Mouse (Mus musculus): ENCODE data around the gene Cope.
A peak's percentile ranks its signal among the peaks of the same experiment; 100 is the strongest.

Gene Cope

DNA sequence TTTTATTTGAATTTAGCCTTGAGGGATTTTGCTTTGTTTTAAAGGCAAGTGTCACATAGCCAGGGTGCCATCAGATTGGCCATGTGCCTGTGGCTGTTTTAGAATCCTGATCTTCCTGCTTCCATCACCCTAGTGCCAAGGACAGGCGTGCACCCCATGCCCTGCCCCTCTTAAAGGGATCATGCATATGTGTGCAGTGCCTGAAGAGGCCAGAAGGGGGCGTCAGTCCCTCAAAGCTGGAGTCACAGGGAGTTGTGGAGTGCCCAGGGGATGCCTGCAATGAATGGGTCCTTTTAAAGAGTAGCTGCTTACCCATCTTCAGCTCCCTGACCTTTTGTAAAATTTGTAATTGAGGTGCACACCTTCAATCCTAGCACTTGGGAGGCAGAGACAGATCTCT, 7.0 kb downstream of the Cope start:
- peak; percentile 67 for DNase-seq (ENCODE audit: low spot score)

DNA sequence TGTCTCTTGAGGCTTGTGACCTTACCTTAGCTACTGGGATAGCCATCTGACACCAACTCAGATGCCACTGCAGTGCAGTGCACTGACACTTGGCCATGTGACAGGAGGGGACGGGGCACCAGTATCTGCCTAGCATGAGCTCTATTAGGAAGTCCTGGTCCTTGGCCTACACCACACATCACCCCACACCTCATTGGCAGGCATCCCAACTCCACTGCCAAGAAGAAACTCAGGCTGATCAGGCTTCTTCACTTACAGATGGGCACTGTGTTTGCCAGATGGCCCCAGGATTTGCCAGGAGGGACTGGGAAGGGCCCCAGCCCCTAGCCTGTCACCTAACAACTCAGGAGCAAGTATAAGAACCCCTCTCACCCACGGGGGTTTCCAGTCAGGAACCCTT, 11.1 kb downstream of the Cope start:
- no peak for DNase-seq (ENCODE audit: low spot score)

DNA sequence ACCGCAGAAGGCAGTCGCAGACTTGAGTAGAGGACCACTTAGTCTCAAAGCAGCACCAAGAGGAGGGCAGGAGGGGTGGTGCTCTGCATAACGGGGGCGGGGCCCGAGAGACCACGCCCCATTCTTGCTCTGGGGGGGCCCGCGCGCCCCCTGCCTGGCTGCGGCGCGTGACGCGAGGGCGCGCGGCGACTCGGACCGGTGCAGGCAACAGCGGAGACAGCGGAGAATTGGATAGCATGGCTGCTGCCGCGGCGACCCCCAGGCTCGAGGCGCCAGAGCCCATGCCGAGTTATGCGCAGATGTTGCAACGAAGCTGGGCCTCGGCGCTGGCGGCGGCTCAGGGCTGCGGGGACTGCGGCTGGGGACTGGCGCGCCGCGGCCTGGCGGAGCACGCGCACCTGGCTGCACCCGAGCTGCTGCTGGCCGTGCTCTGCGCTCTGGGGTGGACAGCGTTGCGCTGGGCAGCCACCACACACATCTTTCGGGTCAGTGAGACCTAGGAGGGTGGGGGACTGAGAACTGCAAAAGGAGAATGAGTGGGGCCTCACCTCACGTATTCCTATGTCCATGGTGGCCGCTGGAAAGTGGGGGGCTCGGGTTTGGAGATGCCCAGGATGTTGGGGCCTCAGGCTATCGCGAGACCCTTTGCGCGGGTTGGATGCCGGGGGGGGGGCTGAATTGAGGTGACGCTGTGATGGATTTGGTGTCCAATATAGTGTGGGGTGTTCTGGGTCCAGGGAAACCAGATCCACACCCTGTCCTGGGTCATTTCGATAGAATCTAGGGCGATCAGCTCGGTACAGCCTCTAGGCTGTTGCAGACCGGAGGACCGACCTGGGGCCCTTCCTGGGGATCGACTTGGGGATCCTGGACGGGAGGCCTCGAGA, 13.5 kb downstream of the Cope start, which contains the start of gene Cers1:
Gene Cers1, plus strand, starts transcription at position 152 of the 887 bp plus-strand sequence.
- peak; percentile 82 for DNase-seq (ENCODE audit: low spot score)

DNA sequence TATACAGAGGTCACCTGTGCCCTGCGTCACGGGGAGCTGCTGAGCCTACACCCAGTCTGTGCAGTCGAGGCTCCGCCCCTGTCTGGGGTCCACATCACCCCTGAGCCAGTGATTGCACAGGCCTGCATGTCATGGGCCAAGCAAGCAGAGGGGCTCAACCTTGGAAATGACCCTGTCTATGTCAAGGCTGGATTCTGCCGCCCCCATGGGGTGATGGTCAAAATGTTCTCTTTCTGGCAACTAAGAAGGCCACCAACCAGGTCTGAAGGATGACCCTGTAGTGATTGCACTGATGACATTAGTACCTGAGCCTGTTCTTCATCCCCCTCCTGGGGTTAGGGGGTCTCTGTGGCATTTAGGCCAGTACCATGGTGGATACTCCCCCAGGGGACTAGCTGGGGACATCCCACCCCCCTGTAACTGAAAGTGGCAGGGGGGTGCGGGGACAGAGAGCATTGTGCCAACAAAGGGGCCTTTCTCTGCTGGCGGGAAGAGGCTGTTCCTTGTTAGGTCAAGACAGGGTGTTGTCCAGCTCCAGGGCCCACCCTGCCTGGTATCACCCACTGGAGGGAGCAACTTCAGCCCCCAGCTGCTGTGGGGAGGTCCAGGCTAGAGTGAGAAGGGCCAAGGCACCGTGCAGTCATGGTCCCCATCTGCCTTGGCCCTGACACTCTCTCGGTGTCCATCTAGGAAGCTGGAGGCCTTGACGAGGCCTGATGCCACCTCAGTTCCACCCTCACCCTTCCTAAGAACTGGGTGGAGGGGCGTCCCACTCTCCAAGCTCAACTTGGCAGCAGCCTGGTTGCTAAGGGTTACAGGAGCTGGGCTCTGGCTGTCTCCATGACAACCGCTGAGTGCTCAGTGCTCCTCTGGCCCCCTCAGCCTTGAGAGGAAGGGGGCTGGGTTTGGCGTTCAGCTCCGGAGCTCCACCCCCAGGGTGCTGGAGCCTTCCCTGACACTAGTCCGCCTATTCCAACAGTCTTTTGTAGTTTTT, 14.5 kb downstream of the Cope start:
- peak; percentile 77 for DNase-seq (ENCODE audit: low spot score)

DNA sequence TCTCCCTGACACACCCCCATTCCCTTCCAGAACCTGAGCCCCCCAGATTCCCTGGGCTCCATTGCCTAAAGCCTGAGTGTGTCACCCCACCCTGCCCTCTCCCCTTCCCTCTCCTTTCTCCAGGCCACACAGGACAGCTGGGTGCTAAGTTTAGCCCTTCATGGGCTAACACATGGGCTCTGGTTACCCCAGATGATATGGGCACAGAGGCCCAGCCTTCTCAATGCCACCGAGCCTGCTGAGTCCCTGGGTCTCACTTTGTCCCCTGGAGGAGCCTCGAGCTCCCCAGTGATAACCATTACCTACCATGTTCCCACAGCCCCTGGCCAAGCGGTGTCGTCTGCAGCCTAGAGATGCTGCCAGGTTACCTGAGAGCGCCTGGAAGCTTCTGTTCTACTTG, 15.6 kb downstream of the Cope start:
- no peak for DNase-seq (ENCODE audit: low spot score)

DNA sequence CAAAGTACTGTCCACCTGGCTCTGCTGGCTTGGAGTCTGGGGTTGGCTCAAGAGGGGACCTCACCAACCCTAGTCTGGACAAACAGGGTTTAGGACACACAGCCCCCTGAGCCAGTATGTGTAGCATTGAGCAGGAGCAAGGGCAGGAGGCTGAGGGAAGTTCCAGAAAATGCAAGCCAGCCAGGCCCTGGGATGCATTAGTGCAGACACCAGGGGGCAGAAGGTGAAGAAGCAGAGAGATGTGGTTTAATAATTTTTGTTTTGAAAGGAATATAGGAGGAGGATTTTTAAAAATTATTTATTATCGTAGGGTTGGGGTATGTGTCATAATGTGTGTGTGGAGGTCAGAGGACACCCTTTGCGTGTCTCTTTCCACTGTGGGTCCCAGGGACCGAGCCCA, 21.4 kb downstream of the Cope start:
- no peak for DNase-seq (ENCODE audit: low spot score)

DNA sequence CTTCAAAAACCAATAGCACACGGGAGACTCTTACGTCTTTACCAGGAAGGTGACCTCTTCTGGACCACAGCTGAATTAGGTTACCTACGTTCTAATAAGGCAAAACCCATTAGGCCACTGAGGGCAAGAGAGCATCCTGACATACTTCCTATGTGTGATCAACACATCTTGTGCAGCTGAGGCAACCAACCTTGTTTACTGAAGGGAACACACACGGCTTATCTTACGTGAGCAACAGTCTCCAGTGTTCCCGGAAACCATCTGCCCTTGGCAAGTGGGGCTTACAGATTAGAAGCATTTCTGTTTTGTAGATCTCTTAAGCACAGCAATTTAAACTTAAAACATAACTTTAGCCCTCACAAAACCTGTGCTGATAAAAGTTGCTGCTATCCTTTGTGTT, 25.2 kb downstream of the Cope start:
- DNase-seq (ENCODE audit: low spot score): no peak

DNA sequence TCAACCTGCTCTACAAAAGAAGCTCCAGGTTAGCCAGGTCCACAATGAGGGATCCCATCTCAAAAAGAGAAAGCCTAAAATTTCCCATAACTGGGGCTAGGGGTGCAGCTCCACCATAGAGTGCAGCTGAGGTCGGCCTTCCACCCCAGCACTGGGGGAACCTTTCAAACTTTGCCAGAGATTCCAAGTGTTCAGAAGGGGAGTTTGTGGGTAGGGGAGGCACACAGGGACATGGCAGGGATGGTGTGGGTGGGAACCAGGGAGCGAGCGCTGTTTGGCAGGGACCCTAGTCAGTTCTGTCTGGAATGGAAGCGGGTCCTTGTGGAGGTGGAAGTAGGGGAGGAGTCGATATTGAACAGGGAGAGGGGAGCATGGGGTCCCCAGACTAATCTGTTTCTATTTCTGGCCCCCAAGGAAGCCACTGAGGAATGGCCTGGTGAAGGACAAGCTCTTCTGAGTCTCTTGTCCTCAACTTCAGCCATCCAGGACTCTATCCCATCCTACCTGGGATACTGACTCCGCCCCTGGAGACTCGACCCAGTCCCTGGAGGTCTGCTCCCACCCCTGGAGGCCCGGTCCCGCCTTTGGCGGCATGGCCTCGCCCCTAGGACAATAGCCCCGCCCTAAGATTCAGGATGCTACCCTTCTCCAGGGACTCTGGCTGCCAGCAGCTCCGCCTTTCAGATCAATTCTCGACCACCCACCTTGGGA, 27.0 kb downstream of the Cope start, which contains the start of gene Gdf1:
Gene Gdf1, plus strand, starts transcription at position 694 of the 711 bp plus-strand sequence.
- no peak for DNase-seq (ENCODE audit: low spot score)

DNA sequence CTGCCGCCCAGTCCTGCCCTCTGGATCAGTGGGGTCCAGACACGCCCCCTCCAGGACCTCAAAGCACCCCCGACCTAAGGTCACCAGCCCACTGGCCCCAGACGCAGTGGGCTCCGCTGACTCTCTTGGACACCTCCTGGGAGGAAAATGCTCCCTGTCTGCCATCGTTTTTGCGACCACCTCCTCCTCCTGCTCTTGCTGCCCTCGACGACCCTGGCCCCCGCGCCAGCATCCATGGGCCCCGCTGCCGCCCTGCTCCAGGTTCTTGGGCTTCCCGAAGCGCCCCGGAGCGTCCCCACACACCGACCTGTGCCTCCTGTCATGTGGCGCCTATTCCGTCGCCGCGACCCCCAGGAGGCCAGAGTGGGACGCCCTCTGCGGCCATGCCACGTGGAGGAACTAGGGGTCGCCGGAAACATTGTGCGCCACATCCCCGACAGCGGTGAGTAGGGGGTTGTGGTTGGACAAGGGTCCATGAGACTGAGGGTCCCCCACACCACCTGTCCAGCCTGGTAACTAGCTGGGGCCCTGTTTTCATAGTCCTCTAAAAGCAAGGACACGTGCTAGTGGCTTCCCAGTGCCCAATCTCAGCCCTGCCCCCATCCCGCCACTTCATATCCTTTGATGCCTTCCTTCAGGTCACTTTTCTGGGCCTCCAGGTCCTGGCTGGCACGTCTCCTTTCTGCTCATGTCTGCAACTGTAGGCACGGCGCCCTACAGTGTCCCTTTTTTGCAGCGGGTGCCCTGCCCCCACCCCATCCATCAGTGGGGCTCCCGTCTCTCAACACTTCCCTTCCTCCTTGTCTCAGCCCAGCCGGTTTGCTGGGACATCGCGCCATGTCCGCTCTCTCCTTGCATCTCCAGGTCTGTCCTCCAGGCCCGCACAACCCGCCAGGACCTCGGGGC, 27.8 kb downstream of the Cope start:
- peak; percentile 58 for DNase-seq (ENCODE audit: low spot score)

DNA sequence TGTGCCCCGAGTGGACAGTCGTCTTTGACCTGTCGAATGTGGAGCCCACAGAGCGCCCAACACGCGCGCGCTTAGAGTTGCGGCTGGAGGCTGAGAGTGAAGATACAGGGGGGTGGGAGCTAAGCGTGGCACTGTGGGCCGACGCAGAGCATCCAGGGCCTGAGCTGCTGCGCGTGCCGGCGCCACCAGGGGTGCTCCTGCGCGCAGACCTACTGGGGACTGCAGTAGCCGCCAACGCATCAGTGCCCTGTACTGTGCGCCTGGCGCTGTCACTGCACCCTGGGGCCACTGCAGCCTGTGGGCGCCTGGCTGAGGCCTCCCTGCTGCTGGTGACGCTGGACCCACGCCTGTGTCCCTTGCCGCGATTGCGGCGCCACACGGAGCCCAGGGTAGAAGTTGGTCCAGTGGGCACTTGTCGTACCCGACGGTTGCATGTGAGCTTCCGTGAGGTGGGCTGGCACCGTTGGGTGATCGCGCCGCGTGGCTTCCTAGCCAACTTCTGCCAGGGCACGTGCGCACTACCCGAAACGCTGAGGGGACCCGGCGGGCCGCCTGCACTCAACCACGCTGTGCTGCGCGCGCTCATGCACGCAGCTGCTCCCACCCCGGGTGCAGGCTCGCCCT, 28.5 kb downstream of the Cope start:
- DNase-seq (ENCODE audit: low spot score): peak; percentile 73

DNA sequence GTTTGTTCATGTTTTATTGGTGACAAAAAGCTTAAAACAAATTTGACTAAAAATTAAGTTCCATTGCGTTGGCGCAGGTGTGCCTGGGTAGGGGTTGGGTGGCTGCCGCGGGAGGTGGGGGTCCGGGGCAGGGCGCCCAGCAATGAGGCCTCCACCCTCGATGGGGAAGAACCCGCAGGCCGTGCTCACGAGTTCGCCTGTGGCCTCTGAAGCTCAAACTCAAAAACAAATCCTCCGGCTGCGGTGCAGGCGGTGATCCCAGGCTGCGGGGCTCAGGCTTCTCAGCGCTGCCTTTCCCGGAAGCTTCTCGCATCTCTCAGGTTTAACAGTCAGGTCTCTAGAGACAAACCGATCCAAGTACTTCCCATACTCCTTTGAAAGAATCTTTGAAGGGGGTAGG, 29.2 kb downstream of the Cope start:
- no peak for DNase-seq (ENCODE audit: low spot score)

DNA sequence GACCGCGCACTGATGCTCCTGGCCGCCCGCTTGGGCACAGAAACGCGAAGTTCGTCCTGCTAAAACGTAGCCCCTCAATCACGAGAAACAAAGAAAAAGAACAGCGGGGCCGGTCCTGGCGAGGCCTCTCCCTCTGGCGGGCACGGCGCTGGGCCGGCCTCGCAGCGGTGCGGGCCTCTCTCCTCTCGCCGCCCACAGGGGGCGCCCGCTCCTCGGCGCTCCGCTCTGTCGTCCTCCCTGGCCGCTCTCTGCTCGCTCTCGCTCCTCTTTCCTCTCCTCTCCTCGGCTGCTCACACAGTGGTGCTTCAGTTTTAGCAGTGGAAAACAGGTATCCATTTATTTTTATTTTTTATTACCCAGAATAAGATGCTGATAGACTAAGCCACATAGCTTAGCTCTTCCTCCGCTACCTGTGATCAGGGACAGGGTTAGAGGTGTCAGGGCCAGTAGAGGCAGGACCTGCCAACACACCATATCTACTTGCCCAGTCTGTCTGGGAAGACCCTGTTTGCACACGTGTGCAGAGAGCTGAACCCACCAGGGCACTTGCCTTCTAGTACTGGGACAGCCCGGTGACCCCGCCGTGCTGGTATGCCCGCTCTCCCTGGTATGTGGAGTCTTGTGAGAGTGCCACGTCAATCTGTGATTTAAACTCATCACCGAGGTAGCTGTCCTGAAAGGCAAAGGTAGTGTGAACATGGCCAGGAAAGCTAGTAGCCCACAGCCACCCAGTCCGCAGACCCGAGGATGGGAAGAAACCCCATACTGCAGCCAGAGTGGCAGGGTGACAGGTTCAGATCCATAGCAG, 30.0 kb downstream of the Cope start:
- DNase-seq (ENCODE audit: low spot score): peak; percentile 87

DNA sequence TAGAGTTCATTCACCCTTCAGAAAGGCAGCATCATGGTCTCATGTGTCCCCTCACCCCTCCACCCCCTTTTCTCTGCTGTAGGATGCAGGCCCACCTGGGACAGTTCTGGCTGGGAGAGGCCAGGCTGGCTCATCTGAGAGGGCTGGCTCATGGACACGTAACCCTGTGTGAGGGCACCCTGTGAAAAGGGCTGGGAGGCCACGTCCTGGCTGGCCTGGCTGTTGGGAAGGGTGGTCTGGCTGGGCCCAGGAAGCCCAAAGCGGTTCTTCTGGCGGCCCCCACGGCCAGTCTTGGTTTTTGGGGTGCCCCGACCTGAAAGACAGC, 30.5 kb downstream of the Cope start:
- no peak for DNase-seq (ENCODE audit: low spot score)

DNA sequence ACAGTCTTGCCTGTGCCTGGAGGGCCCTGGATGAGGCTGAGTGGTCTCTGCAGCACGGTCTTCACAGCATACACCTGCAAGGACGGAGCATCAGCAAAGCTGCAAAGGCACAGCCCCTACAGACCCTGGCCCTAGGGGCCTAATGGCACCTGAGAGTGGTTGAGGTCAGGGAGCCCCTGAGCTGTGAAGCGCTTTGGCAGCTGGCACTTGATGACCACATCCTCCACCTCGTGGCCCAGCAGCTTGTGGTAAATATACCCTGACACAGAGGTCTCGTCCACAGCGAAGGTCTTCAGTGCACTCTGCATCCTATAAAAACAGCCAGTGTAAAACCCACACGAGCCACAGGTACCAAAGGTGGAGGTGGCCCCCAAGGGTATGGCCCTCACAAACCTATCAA, 36.6 kb downstream of the Cope start:
- no peak for DNase-seq (ENCODE audit: low spot score)

DNA sequence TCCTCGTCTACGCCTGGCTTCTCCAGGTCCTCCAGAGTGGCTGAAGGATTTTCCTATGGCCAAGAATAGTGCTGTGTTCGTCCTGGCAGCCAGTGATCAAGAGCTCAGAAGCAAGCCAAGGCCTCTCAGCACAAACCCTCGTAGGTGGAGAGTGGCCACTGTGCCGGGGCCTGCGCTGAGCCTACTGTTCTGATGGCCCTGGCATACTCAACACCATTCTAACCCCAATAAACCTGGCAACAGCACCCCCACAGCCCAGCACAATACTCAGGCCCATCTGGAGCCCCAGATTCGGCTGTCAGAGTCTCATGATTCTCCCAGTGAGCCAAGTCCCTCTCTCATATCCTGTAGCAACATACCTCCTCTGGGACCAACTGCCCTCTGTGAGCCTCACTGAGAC, 38.3 kb downstream of the Cope start:
- no peak for DNase-seq (ENCODE audit: low spot score)

DNA sequence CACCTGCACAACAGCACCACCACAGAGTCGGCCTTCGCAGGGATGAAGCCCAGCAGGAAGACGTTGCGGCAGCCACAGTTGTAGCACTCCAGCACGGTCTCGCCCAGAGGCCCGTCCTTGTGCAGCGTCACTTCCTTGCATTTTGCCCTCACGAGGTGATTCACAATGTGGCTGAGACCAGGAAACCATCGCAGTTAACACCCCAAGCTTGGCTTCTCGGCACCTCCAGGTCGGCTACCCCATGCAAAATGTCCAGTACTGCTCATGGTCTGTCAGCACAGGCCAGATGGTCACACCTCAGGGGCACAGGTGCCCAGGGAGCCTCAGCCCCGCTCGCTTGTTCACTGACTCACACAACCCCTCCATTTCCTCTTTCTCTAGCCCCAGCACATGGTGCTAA, 39.7 kb downstream of the Cope start:
- no peak for DNase-seq (ENCODE audit: low spot score)

DNA sequence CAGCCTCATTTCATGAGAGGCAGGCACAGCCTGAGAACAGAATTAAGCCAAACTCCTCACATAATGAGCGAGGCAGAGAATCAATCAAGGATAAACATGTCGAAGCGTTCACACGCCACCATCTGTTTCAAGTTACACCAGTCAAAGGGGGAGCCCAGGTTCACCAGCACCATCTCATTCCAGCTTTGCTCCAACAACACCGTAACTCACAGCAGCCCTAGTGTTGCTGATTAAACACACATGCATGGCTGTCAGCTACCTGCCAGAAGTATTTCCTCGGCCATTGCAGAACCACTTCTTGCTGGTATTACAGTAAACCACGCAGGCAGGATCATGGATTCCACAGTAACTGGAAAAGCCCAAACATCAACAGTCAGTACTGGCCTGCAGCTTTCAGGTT, 40.8 kb downstream of the Cope start:
- no peak for DNase-seq (ENCODE audit: low spot score)

DNA sequence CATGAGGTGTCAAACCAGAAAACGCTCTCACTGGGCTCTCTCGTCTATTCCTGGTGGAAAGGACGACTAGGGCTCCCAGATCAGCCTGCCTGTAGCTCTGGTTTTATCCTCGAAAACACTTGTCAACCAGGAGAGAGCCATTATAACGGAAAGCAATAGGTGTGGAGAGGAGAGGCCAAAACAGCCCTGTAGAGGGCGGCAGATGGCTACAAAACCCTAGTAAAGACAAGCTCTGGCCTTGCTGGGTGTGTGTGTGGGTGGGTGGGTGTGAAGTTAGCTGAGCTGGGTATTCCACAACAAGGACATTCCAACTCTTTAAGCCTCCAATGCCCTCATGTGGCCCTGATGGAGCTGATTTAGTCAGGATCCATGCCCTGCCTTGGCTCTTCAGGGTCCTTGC, 41.4 kb downstream of the Cope start:
- peak; percentile 66 for DNase-seq (ENCODE audit: low spot score)

DNA sequence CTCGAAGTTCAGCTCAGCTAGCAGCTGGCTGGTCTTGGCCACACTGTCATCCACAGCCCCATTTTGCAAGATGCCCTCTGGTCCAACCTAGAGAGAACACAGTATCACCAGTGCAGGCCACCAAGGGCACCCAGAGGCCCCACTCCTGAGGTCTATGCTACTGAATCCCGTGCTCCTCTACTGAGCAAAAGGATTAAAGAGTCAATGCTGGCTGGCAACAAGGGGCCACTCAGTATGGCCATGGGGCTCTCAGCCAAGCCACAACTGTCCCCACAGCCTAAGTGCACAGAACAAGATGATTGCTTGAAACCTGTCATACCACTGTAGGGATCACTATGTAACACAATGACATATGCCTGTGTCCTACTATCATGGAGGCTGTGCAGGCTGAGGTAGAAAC, 42.0 kb downstream of the Cope start:
- DNase-seq (ENCODE audit: low spot score): no peak

DNA sequence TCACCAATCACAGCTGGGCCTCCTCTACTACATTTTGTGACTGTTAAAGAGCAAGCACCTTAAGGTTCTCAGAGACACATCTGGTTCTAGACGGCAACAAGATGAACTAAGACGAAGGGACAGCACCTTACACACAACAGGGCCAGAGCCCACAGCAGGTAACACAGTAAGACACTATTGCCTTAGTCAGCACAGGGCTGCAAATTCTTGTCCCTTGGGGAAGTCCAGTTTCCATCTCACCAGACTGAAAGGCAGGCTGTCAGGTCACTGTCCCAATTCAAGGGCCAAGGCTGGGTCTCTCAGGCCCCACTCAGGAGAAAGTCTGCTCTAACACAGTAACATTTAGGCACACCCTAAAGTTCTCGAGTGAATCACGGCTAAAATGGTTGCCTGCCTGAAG, 45.1 kb downstream of the Cope start:
- DNase-seq (ENCODE audit: low spot score): no peak

Measured in testis, postnatal 10 days (tissue).